Mouse (Mus musculus) limb, embryonic 10.5 days (tissue): ENCODE data around the gene Chst3. TPM values are rescaled to one million over a fixed set of nuclear protein-coding genes. Genes with fewer than 3 reads are reported as not detected.
A peak's percentile ranks its signal among the peaks of the same experiment; 100 is the strongest.
"Not testable (repeated sequence)": the region's sequence is repeated elsewhere in the genome, so short reads cannot be mapped to it uniquely, and the experiment has no call there.

Experiments used
- DNase-seq: peaks from one replicate; pipeline ENCODE4 v3.0.0-alpha.2; 2017; ENCODE audit warnings: low spot score
- H3K27ac ChIP-seq: fragments of 300-500 bp; sonication (generic); 2 replicates; pipeline ENCODE4 v1.5.1; 2016; ENCODE audit warnings: mild to moderate bottlenecking
- H3K27me3 ChIP-seq: fragments of 300-500 bp; sonication (generic); 2 replicates; pipeline ENCODE4 v1.6.1; 2016; ENCODE audit warnings: low read depth, mild to moderate bottlenecking; ENCODE audit not compliant: poor library complexity, severe bottlenecking
- H3K36me3 ChIP-seq: fragments of 300-500 bp; sonication (generic); 2 replicates; pipeline ENCODE4 v1.6.1; 2016; ENCODE audit warnings: mild to moderate bottlenecking, moderate library complexity
- H3K4me1 ChIP-seq: fragments of 300-500 bp; sonication (generic); 2 replicates; pipeline ENCODE4 v1.6.1; 2016
- H3K4me3 ChIP-seq: fragments of 300-500 bp; sonication (generic); 2 replicates; pipeline ENCODE4 v1.5.1; 2016; ENCODE audit warnings: mild to moderate bottlenecking, moderate library complexity
- H3K9me3 ChIP-seq: fragments of 300-500 bp; sonication (generic); replicated peaks from 2 replicates; pipeline ENCODE4 v1.6.1; 2016; ENCODE audit warnings: mild to moderate bottlenecking
- WGBS: fragments of 180-500 bp; shearing (Covaris S2); methylation state at CpG from one replicate; pipeline ENCODE4 v1.1.7; 2016; 5-methylcytosine and 5-hydroxymethylcytosine counted together
- polyA plus RNA-seq: library from polyadenylated mRNA; unstranded; fragments of >200 nt; fragmentation: Nextera tagmentation; extraction: Ambion mirVana; gene quantifications from 2 replicates; pipeline ENCODE4 v1.2.1, GENCODE M21; 2016

Chst3 gene
- polyA plus RNA-seq, 1 experiment from 2014 or later, result 2.0 TPM

DNA sequence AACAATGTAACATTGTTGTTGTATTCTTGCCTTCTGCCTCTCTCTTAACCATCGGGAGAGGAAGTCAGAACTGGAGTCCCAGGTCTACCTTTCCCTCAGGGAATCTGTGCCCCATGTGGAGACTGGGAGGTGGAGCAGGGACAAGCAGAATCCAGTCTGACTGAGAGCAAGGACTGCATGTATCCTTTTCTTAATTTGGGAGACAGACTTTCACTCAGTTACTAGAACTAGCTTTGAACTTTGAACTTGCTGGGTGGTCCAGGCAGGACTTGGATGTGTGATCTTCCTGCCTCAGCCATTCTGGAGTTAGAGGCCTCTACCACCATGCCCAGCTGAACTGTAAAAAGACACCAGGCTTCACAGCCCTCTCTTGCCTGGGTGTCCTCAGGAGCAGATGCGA, 5.5 kb upstream of the Chst3 start:
- no peaks in the 10 kb centered on the region for H3K36me3 ChIP-seq
- no peak overlapping the region for H3K27ac ChIP-seq
- 70% methylated on average over 2 of the region's 2 CpGs for WGBS
- H3K9me3 ChIP-seq, result no peaks in the 10 kb centered on the region
- no peak overlapping the region for H3K4me3 ChIP-seq
- H3K4me1 ChIP-seq, result peaks cover 1% of the 10 kb centered on the region
- no peak for DNase-seq
- H3K27me3 ChIP-seq, result peaks cover 9% of the 10 kb centered on the region

DNA sequence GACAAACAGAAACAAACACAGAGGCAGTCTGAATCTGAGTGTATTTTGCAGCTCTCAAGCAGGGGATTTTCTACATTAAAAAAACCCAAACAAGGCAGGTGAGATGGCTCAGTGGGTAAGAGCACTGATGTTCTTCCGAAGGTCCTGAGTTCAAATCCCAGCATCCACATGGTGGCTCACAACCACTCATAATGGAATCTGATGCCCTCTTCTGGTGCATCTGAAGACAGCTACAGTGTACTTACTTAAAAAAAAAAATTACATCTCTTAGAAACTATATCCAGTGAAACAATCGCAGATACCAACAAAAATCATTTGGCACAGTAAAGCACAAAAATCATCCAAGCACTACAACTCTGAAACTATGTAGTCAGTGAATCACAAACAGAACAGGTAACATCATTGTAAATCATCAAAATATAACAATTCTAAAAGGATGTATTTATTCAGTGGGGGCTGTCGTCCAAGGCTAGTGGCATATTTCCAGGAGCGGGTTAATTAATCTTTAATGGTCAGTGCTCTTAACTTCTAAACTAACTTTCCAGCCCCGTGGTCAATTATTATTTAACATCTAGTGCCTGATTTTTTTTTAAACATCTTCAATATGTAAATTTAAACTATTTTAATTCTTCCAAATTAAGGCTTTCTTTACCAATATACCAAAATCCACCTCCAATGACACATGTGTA, 2.7 kb upstream of the Chst3 start:
- H3K4me3 ChIP-seq, H3K9me3 ChIP-seq, H3K36me3 ChIP-seq, H3K27ac ChIP-seq, DNase-seq: not testable (repeated sequence)
- Histone ChIP-seq H3K27me3 (peaks cover 29% of the 10 kb centered on the region), H3K4me1 (peaks cover 25% of the 10 kb centered on the region)
- 95% methylated on average over 5 of the region's 5 CpGs for WGBS

DNA sequence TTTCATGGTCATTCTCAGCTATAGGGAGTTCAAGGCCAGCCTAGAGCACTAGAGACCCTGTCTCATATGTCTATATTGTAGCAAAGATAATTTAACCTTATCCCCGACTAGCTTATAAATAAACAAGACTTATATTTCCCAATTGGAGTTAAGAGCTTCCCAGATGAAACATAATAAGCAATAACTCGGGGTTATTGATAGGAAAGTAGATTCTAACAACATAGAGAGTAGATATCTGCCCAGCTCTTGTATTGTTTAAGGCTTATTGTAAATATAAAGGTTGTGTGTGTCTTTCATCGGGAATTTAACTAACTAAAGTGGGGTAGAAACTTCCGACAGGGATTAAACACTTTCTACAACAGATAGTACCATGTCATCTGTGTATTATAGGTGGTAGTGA, 1.5 kb upstream of the Chst3 start:
- peaks cover 37% of the 10 kb centered on the region for H3K27me3 ChIP-seq
- WGBS, result 91% methylated on average over 4 of the region's 4 CpGs
- no peak for DNase-seq
- H3K9me3 ChIP-seq, result no peaks in the 10 kb centered on the region
- H3K4me3 ChIP-seq, result no peak overlapping the region
- H3K36me3 ChIP-seq, result no peaks in the 10 kb centered on the region
- no peak overlapping the region for H3K27ac ChIP-seq
- peaks cover 25% of the 10 kb centered on the region for H3K4me1 ChIP-seq

DNA sequence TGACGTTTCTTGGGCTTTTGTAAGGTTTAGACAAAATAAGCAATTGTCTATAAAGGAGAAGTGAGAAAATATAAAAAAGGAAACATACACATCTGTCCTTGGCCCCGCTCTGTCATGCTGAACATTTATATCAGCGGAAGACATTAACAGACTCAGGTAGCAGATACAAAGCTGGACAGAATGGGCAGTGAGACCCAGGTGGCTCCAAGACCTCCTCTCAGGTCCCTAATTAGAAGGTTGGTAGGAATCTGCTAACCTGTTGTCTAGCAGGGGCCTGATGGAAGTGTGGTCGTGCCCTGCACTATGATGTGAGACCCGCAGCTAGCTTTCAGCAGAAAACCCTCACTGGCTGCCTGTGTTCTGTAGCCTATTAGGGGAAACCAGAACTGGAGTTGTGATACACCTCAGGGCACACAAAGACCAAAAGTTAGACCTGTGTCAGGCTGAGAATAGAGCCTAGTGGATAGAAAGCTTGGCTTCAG, 1.0 kb upstream of the Chst3 start:
- peaks cover 37% of the 10 kb centered on the region for H3K27me3 ChIP-seq

DNA sequence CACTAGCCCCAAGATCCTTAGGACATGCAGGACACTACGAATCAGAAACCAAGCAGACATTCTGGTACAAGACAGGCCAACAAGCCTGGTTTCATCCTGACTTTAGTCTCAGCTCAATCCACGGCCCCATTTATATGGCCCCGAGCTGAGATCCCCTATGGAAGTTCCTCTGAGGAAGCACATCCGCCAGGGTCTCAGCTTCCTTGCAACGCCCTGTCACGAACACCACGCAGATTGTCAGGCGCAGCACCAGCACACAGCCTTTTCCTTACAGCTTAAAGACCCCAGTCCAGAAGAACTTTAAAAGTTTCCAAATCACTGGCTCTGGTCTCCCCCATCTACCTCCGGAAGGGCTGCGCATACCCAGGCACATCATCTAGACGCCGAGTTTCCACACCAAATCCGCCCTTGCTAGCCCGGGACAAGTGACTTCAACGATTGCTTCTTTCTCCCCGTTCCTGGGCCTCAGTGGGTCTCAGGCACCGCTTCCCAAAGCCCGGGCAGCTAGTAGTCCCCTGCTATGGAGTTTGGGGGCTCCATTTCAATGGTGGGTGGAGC, 948 bp downstream of the Chst3 start:
- peak overlapping the region; percentile 91 for H3K27ac ChIP-seq
- WGBS, result 6% methylated on average over 18 of the region's 18 CpGs
- H3K4me3 ChIP-seq, result peak overlapping the region; percentile 89
- H3K27me3 ChIP-seq, result peaks cover 37% of the 10 kb centered on the region
- peaks cover 36% of the 10 kb centered on the region for H3K4me1 ChIP-seq
- DNase-seq, result peak; percentile 60
- no peaks in the 10 kb centered on the region for H3K9me3 ChIP-seq
- no peaks in the 10 kb centered on the region for H3K36me3 ChIP-seq

More for the DNA sequence above, 1.0 kb upstream of the Chst3 start:
- H3K27ac ChIP-seq, result no peak overlapping the region
- WGBS, result 75% methylated on average over 5 of the region's 5 CpGs
- no peaks in the 10 kb centered on the region for H3K9me3 ChIP-seq
- H3K36me3 ChIP-seq, result no peaks in the 10 kb centered on the region
- peaks cover 30% of the 10 kb centered on the region for H3K4me1 ChIP-seq
- DNase-seq, result no peak
- H3K4me3 ChIP-seq, result no peak overlapping the region

DNA sequence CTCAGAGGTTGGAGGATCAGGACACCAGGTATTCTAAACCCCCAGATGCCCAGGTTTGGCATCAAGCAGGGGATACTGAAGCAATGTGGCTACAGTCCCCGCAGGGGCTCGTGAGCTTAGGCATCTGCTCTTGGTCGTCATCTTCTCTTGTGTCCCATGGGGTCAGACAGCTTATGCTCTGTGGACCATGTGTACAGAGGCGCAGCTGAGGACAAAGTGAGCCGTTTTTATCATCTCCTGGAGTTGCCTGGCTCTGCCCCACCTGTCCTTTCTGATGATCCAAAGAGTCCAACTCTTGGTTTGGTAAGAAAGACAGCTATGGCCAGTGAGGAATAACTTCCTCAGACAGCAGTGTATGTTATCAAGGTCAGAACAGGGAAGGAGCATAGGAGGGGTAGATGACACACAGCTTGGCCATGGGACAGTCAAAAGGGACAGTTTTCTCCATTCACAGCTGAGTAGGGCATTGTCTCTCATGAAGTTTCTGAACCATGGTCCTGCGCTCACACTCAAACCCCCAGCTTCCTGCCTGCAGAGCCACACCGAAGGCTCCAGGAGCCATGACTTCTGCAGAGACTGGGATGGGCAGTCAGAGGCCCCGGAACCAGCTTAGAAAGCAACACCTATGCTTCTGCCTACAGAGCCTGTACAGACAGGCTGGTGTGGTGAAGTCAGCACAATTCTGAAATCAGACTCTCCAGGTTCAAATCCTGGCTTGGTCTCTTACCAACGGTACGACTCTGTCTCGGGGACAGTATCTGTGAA, 2.5 kb downstream of the Chst3 start:
- Histone ChIP-seq H3K27ac (no peak overlapping the region), H3K36me3 (no peaks in the 10 kb centered on the region), H3K9me3 (no peaks in the 10 kb centered on the region), H3K4me1 (peaks cover 39% of the 10 kb centered on the region), H3K4me3 (no peak overlapping the region), H3K27me3 (peaks cover 37% of the 10 kb centered on the region)
- WGBS, result 89% methylated on average over 11 of the region's 11 CpGs
- no peak for DNase-seq

DNA sequence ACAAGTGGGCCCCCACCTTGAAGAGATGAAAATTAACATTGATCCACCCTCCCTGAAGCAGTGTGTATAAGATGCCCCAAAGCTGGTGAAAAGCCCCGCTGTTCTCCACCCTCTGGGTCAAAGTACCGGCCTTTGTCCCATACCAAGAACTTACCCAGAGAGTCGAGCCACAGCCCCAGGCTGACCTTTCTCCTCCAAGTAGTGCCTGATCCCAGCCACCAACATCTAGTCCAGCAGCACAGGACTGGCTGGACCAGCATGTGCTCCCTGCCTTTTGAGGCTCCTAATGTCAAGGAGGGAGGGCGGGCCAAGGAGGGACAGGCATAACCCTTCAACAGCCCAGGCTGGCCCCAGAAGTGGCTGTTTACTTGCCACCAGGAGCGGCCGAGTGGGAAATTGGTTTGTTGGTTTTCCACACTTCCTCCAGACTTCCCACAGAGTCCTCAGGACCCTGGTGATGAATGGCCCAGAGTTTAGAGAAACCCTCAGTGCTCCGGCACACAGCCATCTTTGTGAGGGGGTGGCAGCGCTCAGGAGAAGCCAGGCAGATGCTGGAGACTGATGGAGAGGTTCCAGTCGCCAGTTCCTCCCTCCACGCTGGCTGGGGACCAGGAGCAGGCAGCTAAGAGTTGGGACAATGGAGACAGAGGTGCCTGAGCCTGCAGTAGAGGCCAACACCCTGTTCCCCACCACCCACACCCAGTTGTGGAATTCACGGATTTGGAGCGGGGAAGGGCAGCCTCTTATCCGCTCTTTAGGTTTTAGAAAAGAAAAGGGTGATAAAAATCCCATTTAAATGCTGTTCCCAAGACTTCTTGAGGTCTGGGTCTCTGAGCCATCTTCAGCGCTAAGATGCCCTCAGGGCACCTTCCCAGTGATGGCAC, 3.7 kb downstream of the Chst3 start:
- Histone ChIP-seq H3K27me3 (peaks cover 36% of the 10 kb centered on the region), H3K4me1 (peaks cover 39% of the 10 kb centered on the region), H3K36me3 (no peaks in the 10 kb centered on the region), H3K27ac (peak overlapping the region; percentile 33; the same call in 1 of the 2 replicates), H3K9me3 (no peaks in the 10 kb centered on the region), H3K4me3 (no peak overlapping the region)
- WGBS, result 55% methylated on average over 14 of the region's 14 CpGs
- no peak for DNase-seq

DNA sequence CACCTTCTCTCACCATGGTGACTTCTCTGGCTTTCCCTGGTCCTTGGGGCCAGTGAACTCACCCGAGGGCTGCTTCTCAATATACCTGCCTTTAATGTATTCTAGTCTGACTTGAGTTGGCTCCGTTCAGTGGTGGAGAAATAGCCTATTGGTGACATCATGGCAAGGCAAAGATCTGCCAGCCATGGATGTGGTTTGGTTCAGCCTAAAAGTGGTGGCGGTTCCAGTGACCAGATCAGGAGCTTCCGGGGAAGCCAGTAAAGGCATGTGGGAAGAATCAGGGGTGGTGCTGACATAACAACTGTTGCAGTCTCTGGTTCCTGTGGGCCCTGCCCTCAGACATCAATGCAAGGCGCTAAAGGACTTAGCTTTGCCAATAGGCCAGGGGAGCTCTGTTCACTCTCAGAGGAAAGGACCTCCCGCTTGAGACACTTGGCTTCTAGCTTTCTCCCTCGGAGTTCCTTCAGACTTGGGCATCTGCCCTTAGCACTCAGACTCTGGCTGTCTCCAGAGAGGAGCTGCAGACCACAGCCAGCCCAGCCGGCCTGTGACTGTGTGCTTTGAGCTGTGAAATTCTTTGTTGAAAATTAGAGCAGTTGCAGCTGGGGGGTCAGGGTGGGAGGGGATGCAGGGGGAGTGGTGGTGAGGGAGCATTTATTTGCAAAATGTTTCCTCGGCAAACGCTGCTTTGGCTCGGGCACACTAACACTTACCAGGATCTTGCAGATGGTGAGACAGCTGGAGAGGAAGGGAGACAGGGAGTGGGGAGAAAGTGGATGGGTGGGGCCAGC, 6.3 kb downstream of the Chst3 start:
- no peak for DNase-seq
- Histone ChIP-seq H3K27ac (no peak overlapping the region), H3K9me3 (no peaks in the 10 kb centered on the region), H3K4me3 (no peak overlapping the region), H3K36me3 (no peaks in the 10 kb centered on the region), H3K4me1 (peaks cover 28% of the 10 kb centered on the region), H3K27me3 (peaks cover 19% of the 10 kb centered on the region)
- WGBS, result 45% methylated on average over 11 of the region's 11 CpGs

DNA sequence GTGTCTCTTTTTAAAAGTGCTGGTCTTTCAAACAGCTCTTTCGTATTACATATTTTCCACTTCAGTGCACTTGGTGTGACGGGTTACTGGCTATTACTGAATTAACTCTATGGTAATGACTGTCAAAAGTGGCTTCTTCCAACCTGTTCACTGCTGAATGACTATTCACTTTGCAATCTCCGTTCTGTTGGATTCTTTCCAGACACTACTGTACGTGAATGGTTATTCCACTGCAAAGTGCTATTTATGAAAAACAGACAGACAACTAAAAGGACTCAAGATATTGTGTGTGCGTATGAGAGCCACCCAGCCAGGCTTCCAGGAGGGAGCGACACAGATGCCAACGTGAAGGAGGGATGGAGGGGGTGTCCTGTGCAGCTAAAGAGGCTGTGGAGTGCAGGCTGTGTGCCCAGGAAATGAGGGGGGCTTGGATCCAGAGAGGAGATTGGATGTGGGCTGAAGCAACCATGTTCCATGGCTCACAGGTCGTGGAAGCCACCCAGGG, 7.5 kb downstream of the Chst3 start:
- Histone ChIP-seq H3K27me3 (peaks cover 6% of the 10 kb centered on the region), H3K9me3 (no peaks in the 10 kb centered on the region), H3K4me1 (peaks cover 22% of the 10 kb centered on the region), H3K27ac (no peak overlapping the region), H3K36me3 (no peaks in the 10 kb centered on the region), H3K4me3 (no peak overlapping the region)
- WGBS, result 79% methylated on average over 8 of the region's 8 CpGs
- no peak for DNase-seq

DNA sequence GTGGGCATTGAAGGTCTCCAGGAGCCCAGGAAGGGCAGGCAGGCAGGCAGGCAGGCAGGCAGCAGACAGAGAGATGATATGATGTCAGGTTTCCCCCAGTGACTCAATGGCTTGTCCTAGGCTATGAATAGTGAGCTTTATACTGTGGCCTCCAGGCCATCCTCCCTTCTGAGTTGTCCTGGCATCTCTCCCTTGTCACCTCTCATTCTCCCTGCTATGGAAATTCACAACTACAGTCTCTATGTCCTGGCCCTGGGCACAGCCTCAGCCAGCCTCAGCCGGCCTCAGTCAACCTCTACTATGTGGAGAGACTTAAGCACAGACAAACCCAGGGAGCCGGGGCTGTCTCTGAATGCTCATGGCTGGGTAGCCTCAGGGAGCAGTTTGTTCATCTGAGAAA, 8.6 kb downstream of the Chst3 start:
- 89% methylated on average over 2 of the region's 2 CpGs for WGBS
- no peaks in the 10 kb centered on the region for H3K27me3 ChIP-seq
- peaks cover 24% of the 10 kb centered on the region for H3K4me1 ChIP-seq
- no peak overlapping the region for H3K4me3 ChIP-seq
- H3K36me3 ChIP-seq, result no peaks in the 10 kb centered on the region
- H3K27ac ChIP-seq, result no peak overlapping the region
- DNase-seq, result no peak
- no peaks in the 10 kb centered on the region for H3K9me3 ChIP-seq

DNA sequence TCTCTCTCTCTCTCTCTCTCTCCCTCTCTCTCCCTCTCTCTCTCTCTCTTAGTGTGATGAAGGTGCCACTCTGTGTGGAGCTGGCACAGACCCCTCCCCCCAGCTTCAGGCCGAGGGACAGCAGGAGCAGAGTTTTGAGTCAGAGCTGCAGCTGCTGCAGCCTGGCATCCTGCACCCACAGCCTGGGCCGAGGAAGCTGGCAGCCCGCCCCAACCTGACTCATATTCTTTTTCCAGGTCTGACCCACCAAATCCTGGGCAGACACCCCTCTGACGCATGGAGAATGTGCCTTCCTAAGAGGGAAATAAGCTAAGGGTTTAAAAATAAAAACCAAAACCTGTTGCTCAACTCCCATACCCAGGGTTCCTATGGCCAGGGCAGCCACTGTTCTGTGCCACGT, 9.8 kb downstream of the Chst3 start:
- Histone ChIP-seq H3K36me3 (no peaks in the 10 kb centered on the region), H3K27ac (peak overlapping the region; percentile 50; the same call in 1 of the 2 replicates), H3K4me1 (peaks cover 19% of the 10 kb centered on the region), H3K9me3 (no peaks in the 10 kb centered on the region), H3K4me3 (no peak overlapping the region), H3K27me3 (no peaks in the 10 kb centered on the region)
- WGBS, result 69% methylated on average over 5 of the region's 5 CpGs
- DNase-seq, result no peak
